Mouse (Mus musculus) hindbrain, embryonic 11.5 days (tissue): ENCODE data around the gene Nub1. TPM values are rescaled to one million over a fixed set of nuclear protein-coding genes. Genes with fewer than 3 reads are reported as not detected.
A peak's percentile ranks its signal among the peaks of the same experiment; 100 is the strongest.

Experiments
- ATAC-seq: fragments of 200-750 bp; cut with Nextera tagmentation; 2 replicates; pipeline ENCODE4 v1.8.0; 2017; ENCODE audit warnings: mild to moderate bottlenecking, moderate TSS enrichment, moderate library complexity; ENCODE audit not compliant: low FRiP score
- DNase-seq: peaks from one replicate; pipeline ENCODE4 v3.0.0-alpha.2; 2015; ENCODE audit warnings: low spot score
- H3K27ac ChIP-seq: fragments of 300-500 bp; sonication (generic); 2 replicates; pipeline ENCODE4 v1.5.1; 2014; ENCODE audit warnings: mild to moderate bottlenecking, low read depth, low read length
- H3K27me3 ChIP-seq: fragments of 300-500 bp; sonication (generic); 2 replicates; pipeline ENCODE4 v1.6.1; 2014; ENCODE audit warnings: mild to moderate bottlenecking, low read length, moderate library complexity, mixed read lengths; ENCODE audit not compliant: control insufficient read depth, insufficient read depth
- H3K36me3 ChIP-seq: fragments of 300-500 bp; sonication (generic); 2 replicates; pipeline ENCODE4 v1.6.1; 2014; ENCODE audit warnings: mild to moderate bottlenecking, low read length, moderate library complexity, mixed read lengths; ENCODE audit not compliant: control insufficient read depth, insufficient read depth
- H3K4me1 ChIP-seq: fragments of 300-500 bp; sonication (generic); replicated peaks from 2 replicates; pipeline ENCODE4 v1.6.1; 2014; ENCODE audit warnings: low read length, mixed read lengths; ENCODE audit not compliant: control insufficient read depth, insufficient read depth
- H3K4me2 ChIP-seq: fragments of 300-500 bp; sonication (generic); replicated peaks from 2 replicates; pipeline ENCODE4 v1.6.1; 2014; ENCODE audit warnings: mild to moderate bottlenecking, low read depth, low read length
- H3K4me3 ChIP-seq: fragments of 300-500 bp; sonication (generic); 2 replicates; pipeline ENCODE4 v1.5.1; 2014; ENCODE audit warnings: low read depth, low read length
- H3K9ac ChIP-seq: fragments of 300-500 bp; sonication (generic); 2 replicates; pipeline ENCODE4 v1.6.1; 2014; ENCODE audit warnings: low read depth, low read length
- H3K9me3 ChIP-seq: fragments of 300-500 bp; sonication (generic); 2 replicates; pipeline ENCODE4 v1.6.1; 2016; ENCODE audit warnings: low read length; ENCODE audit not compliant: control insufficient read depth
- WGBS: fragments of 180-500 bp; shearing (Covaris S2); extraction: QIAGEN DNeasy Blood & Tissue Kit; methylation state at CpG from one replicate; pipeline ENCODE4 v1.1.7; 2014; 5-methylcytosine and 5-hydroxymethylcytosine counted together
- polyA plus RNA-seq: library from polyadenylated mRNA; unstranded; fragments of >200 nt; fragmentation: Nextera tagmentation; extraction: Ambion mirVana; gene quantifications from 2 replicates; pipeline ENCODE4 v1.2.1, GENCODE M21; 2014

Gene Nub1
- polyA plus RNA-seq, 1 experiment from 2014 or later, result 36.0 TPM

GRCm38 (mm10) chr5:24739141-24739753 lies 53.9 kb downstream of the Nub1 start:
- Histone ChIP-seq H3K27ac (no peak overlapping the region), H3K9ac (no peak overlapping the region), H3K36me3 (no peaks in the 10 kb centered on the region), H3K4me2 (no peak overlapping the region), H3K27me3 (no peaks in the 10 kb centered on the region), H3K9me3 (no peaks in the 10 kb centered on the region), H3K4me1 (0 out of 2 replicates have a peak, but pooled peaks cover 2% of the 10 kb centered on the region), H3K4me3 (no peak overlapping the region)
- 66% methylated on average over 15 of the region's 15 CpGs for WGBS
- no peak for DNase-seq
- no peak for ATAC-seq

- H3K9ac ChIP-seq, result no peak overlapping the region
- H3K9me3 ChIP-seq, result no peaks in the 10 kb centered on the region
- H3K36me3 ChIP-seq, result no peaks in the 10 kb centered on the region
- no peak overlapping the region for H3K4me3 ChIP-seq
- 70% methylated on average over 15 of the region's 15 CpGs for WGBS
- ATAC-seq (no peak), DNase-seq (no peak)
- no peak overlapping the region for H3K27ac ChIP-seq
- H3K4me2 ChIP-seq, result no peak overlapping the region
- 0 out of 2 replicates have a peak, but pooled peaks cover 2% of the 10 kb centered on the region for H3K4me1 ChIP-seq
- H3K27me3 ChIP-seq, result no peaks in the 10 kb centered on the region
Observed at GRCm38 (mm10) chr5:24741172-24741885, 56.0 kb downstream of the Nub1 start.

GRCm38 (mm10) chr5:24743956-24744355 lies 58.6 kb downstream of the Nub1 start:
- H3K36me3 ChIP-seq, result no peaks in the 10 kb centered on the region
- H3K27ac ChIP-seq, result no peak overlapping the region
- no peak for DNase-seq
- no peaks in the 10 kb centered on the region for H3K27me3 ChIP-seq
- no peak for ATAC-seq
- H3K9me3 ChIP-seq, result no peaks in the 10 kb centered on the region
- 0 out of 2 replicates have a peak, but pooled peaks cover 6% of the 10 kb centered on the region for H3K4me1 ChIP-seq
- no peak overlapping the region for H3K9ac ChIP-seq
- H3K4me2 ChIP-seq, result no peak overlapping the region
- no peak overlapping the region for H3K4me3 ChIP-seq
- 94% methylated on average over 10 of the region's 10 CpGs for WGBS

GRCm38 (mm10) chr5:24747533-24747932 lies 62.2 kb downstream of the Nub1 start:
- Histone ChIP-seq H3K9ac (0 out of 2 replicates have a peak overlapping the region, but pooled peaks have one; percentile 19), H3K4me2 (no peak overlapping the region), H3K36me3 (no peaks in the 10 kb centered on the region), H3K9me3 (no peaks in the 10 kb centered on the region), H3K4me1 (peaks cover 9% of the 10 kb centered on the region; the same call in 1 of the 2 replicates), H3K27me3 (no peaks in the 10 kb centered on the region), H3K27ac (no peak overlapping the region), H3K4me3 (no peak overlapping the region)
- ATAC-seq (no peak), DNase-seq (no peak)
- WGBS, result 12% methylated on average over 6 of the region's 6 CpGs

GRCm38 (mm10) chr5:24749731-24750130 lies 64.4 kb downstream of the Nub1 start:
- H3K27me3 ChIP-seq, result no peaks in the 10 kb centered on the region
- no peaks in the 10 kb centered on the region for H3K9me3 ChIP-seq
- 61% methylated on average over 5 of the region's 5 CpGs for WGBS
- H3K27ac ChIP-seq, result no peak overlapping the region
- H3K4me2 ChIP-seq, result peak overlapping the region; percentile 96
- H3K9ac ChIP-seq, result no peak overlapping the region
- peak overlapping the region; percentile 57 for H3K4me3 ChIP-seq
- no peak for DNase-seq
- H3K4me1 ChIP-seq, result peaks cover 9% of the 10 kb centered on the region; the same call in 1 of the 2 replicates
- peak; percentile 25 for ATAC-seq
- H3K36me3 ChIP-seq, result no peaks in the 10 kb centered on the region

- ATAC-seq, result peak; percentile 76
- WGBS, result under 1% methylated on average over 54 of the region's 59 CpGs
Observed at GRCm38 (mm10) chr5:24750321-24751304, 65.3 kb downstream of the Nub1 start.

GRCm38 (mm10) chr5:24751305-24752174 lies 66.2 kb downstream of the Nub1 start:
- DNase-seq, result peak; percentile 58
- no peaks in the 10 kb centered on the region for H3K9me3 ChIP-seq
- peak overlapping the region; percentile 74 for H3K9ac ChIP-seq
- peaks cover 9% of the 10 kb centered on the region; the same call in 1 of the 2 replicates for H3K4me1 ChIP-seq
- peak overlapping the region; percentile 96 for H3K4me2 ChIP-seq
- no peaks in the 10 kb centered on the region for H3K27me3 ChIP-seq
- H3K36me3 ChIP-seq, result no peaks in the 10 kb centered on the region
- WGBS, result 3% methylated on average over 25 of the region's 25 CpGs
- ATAC-seq, result peak; percentile 52
- peak overlapping the region; percentile 57 for H3K4me3 ChIP-seq
- H3K27ac ChIP-seq, result 0 out of 2 replicates have a peak overlapping the region, but pooled peaks have one; percentile 27

More at GRCm38 (mm10) chr5:24750321-24751304, 65.3 kb downstream of the Nub1 start:
- peak overlapping the region; percentile 96 for H3K4me2 ChIP-seq
- peaks cover 9% of the 10 kb centered on the region; the same call in 1 of the 2 replicates for H3K4me1 ChIP-seq
- H3K27me3 ChIP-seq, result no peaks in the 10 kb centered on the region
- H3K9me3 ChIP-seq, result no peaks in the 10 kb centered on the region
- no peaks in the 10 kb centered on the region for H3K36me3 ChIP-seq
- peak overlapping the region; percentile 57 for H3K4me3 ChIP-seq
- peak; percentile 95 for DNase-seq
- H3K27ac ChIP-seq, result peak overlapping the region; percentile 30; the same call in 1 of the 2 replicates
- H3K9ac ChIP-seq, result peak overlapping the region; percentile 74
